Mouse (Mus musculus): ENCODE measurements at regions not wholly inside any gene's neighbourhood (a gene's known extent, or its start where the extent isn't known, plus 50 kb on each side); places are given as distances from the start of the nearest gene placed in this dataset.

DNA sequence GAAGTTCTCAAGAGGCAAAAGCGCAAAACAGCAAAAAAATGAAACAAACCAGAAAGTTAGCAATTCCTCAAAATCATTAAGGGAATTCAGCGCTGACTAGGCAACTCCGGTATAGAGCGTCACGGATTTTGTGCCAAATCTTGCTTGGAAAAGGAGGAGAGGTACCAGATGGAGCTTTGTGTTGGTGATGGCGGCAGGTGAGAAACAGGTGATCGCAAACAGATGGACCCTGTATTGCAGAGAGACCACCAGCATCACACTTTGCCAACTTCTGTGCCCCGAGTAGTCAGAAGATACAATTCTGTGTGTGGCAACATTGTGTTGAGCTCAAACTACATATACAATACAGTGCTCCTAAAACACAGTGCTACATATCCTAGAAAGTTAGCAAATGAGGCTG, 68.5 kb upstream of the Krr1 start (continued):
- TF ChIP-seq POLR2A (IDR thresholded peaks at IDR 0.05; ENCODE audit: control insufficient read depth in 1 of 2, insufficient read depth in 1 of 2, low read depth in 1 of 2, low read length in 2 of 2, poor library complexity in 1 of 2) (no peak), GATA1 (IDR thresholded peaks at IDR 0.05; ENCODE audit: low read depth, low read length) (no peak)

DNA sequence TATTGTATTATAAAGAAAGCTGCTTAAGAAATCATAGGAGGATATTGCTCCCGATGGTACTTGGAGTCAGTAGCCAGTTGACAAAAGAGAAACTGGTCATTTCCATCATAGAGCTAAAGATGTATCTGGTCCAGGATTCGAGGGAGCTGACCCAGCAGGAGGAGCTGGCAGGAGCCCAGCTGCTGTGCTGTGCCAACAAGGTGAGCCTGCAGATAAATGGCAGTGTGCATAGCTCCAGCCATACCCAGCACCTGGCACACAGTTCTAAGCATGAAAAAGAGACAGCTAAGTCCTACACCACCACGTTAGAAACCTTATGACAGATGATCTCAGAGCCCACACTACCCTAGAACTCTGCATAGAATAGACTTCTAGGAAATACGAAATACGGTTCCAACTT, 64.6 kb upstream of the Krr1 start:
- Histone ChIP-seq H3K79me2 (ENCODE audit: control insufficient read depth, insufficient read depth, low read length, poor library complexity) (no peaks in the 10 kb centered on the region), H3K4me3 (ENCODE audit: control insufficient read depth in 1 of 2, insufficient read depth in 1 of 2, low read depth in 2 of 2, low read length in 2 of 2) (no peak overlapping the region), H3K9ac (ENCODE audit: control insufficient read depth, low read depth, low read length, poor library complexity, severe bottlenecking) (no peak overlapping the region), H3K36me3 (ENCODE audit: control insufficient read depth in 1 of 2, insufficient read depth in 2 of 2, low read length in 2 of 2) (no peaks in the 10 kb centered on the region), H3K9me3 (replicated peaks; ENCODE audit: insufficient read depth, low read length) (no peaks in the 10 kb centered on the region), H3K4me1 (ENCODE audit: control insufficient read depth in 1 of 2, insufficient read depth in 2 of 2, low read length in 2 of 2) (no peaks in the 10 kb centered on the region), H3K27me3 (ENCODE audit: control insufficient read depth in 1 of 2, insufficient read depth in 2 of 2, low read length in 2 of 2) (peaks cover 0 to 3% of the 10 kb centered on the region in 2 experiments; a peak in 2 of 4 replicates), H3K27ac (ENCODE audit: control insufficient read depth, low read depth, low read length) (no peak overlapping the region)
- no peak for DNase-seq (ENCODE audit: low read depth, low spot score)
- TF ChIP-seq TBP (IDR thresholded peaks at IDR 0.05; ENCODE audit: low read depth, low read length) (no peak), RCOR1 (IDR thresholded peaks at IDR 0.05; ENCODE audit: low read depth, low read length) (no peak), CHD1 (IDR thresholded peaks at IDR 0.05; ENCODE audit: low read depth, low read length) (no peak), NELFE (IDR thresholded peaks at IDR 0.05; ENCODE audit: low read depth, low read length) (no peak), POLR2A (IDR thresholded peaks at IDR 0.05; ENCODE audit: control insufficient read depth in 1 of 2, insufficient read depth in 1 of 2, low read depth in 1 of 2, low read length in 2 of 2, poor library complexity in 1 of 2) (no peak), TAL1 (IDR thresholded peaks at IDR 0.05; ENCODE audit: low read length) (no peak), MYC (IDR thresholded peaks at IDR 0.05; ENCODE audit: low read depth, low read length) (no peak), RAD21 (IDR thresholded peaks at IDR 0.05; ENCODE audit: low read depth, low read length) (no peak), GATA1 (IDR thresholded peaks at IDR 0.05; ENCODE audit: low read depth, low read length) (no peak)

DNA sequence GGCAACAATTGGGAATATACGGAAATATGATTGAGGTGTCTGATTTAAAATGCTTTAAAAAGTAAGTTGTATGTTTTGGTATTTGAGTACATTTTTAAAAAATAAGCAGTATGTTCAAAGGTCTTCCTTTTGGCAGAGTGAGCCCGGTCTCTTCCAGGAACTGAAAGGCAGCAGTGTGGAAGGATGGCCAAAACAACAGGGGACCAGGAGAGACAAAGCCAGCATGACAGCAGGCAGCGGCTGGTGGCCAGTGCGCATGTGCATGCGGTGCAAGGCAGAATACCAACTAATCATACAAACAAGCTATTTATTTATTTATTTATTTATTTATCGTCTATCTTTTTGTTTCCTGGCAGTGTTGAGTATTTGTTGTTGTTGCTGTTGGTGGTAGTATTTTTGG, 59.9 kb upstream of the Krr1 start:
- no peak overlapping the region for H3K27ac ChIP-seq (ENCODE audit: control insufficient read depth, low read depth, low read length)
- H3K9me3 ChIP-seq (replicated peaks; ENCODE audit: insufficient read depth, low read length): no peaks in the 10 kb centered on the region
- H3K9ac ChIP-seq (ENCODE audit: control insufficient read depth, low read depth, low read length, poor library complexity, severe bottlenecking): no peak overlapping the region
- peaks cover 0 to 1% of the 10 kb centered on the region in 2 experiments; a peak in 2 of 4 replicates for H3K27me3 ChIP-seq (ENCODE audit: control insufficient read depth in 1 of 2, insufficient read depth in 2 of 2, low read length in 2 of 2)
- no peak overlapping the region for H3K4me3 ChIP-seq (ENCODE audit: control insufficient read depth in 1 of 2, insufficient read depth in 1 of 2, low read depth in 2 of 2, low read length in 2 of 2)
- TF ChIP-seq ZC3H11A (IDR thresholded peaks at IDR 0.05; ENCODE audit: low read depth, low read length) (no peak), CHD2 (IDR thresholded peaks at IDR 0.05; ENCODE audit: low read length) (no peak), USF1 (IDR thresholded peaks at IDR 0.05; ENCODE audit: low read depth, low read length) (no peak)
- DNase-seq (ENCODE audit: low read depth, low spot score): no peak
- H3K4me1 ChIP-seq (ENCODE audit: control insufficient read depth in 1 of 2, insufficient read depth in 2 of 2, low read length in 2 of 2): no peaks in the 10 kb centered on the region
- no peaks in the 10 kb centered on the region for H3K79me2 ChIP-seq (ENCODE audit: control insufficient read depth, insufficient read depth, low read length, poor library complexity)
- no peaks in the 10 kb centered on the region for H3K36me3 ChIP-seq (ENCODE audit: control insufficient read depth in 1 of 2, insufficient read depth in 2 of 2, low read length in 2 of 2)

- no peaks in the 10 kb centered on the region for H3K79me2 ChIP-seq (ENCODE audit: control insufficient read depth, insufficient read depth, low read length, poor library complexity)
- no peak for TF ChIP-seq POLR2AphosphoS5 (IDR thresholded peaks at IDR 0.05; ENCODE audit: borderline replicate concordance, low read depth, low read length)
- TF ChIP-seq ZKSCAN1 (IDR thresholded peaks at IDR 0.05; ENCODE audit: low read depth, low read length): no peak
- no peak for TF ChIP-seq MAZ (IDR thresholded peaks at IDR 0.05; ENCODE audit: low read depth, low read length)
- no peak for TF ChIP-seq RAD21 (IDR thresholded peaks at IDR 0.05; ENCODE audit: low read depth, low read length)
- no peak for DNase-seq (ENCODE audit: low read depth, low spot score)
- H3K27me3 ChIP-seq (ENCODE audit: control insufficient read depth in 1 of 2, insufficient read depth in 2 of 2, low read length in 2 of 2): peaks cover 0 to 1% of the 10 kb centered on the region in 2 experiments; a peak in 2 of 4 replicates
- no peaks in the 10 kb centered on the region for H3K4me1 ChIP-seq (ENCODE audit: control insufficient read depth in 1 of 2, insufficient read depth in 2 of 2, low read length in 2 of 2)
- H3K4me3 ChIP-seq (ENCODE audit: control insufficient read depth in 1 of 2, insufficient read depth in 1 of 2, low read depth in 2 of 2, low read length in 2 of 2): no peak overlapping the region
- no peak overlapping the region for H3K9ac ChIP-seq (ENCODE audit: control insufficient read depth, low read depth, low read length, poor library complexity, severe bottlenecking)
- no peaks in the 10 kb centered on the region for H3K9me3 ChIP-seq (replicated peaks; ENCODE audit: insufficient read depth, low read length)
- H3K36me3 ChIP-seq (ENCODE audit: control insufficient read depth in 1 of 2, insufficient read depth in 2 of 2, low read length in 2 of 2): no peaks in the 10 kb centered on the region
- no peak overlapping the region for H3K27ac ChIP-seq (ENCODE audit: control insufficient read depth, low read depth, low read length)
Measured at GRCm38 (mm10) chr10:111913066-111913785, 59.2 kb upstream of the Krr1 start.

All from MEL (cell line).